Mouse (Mus musculus) ovary, adult 10 weeks (tissue): ENCODE data around the gene Lyrm7. TPM values are rescaled to one million over a fixed set of nuclear protein-coding genes. Genes with fewer than 3 reads are reported as not detected.

Experiments used
- polyA plus RNA-seq: library from polyadenylated mRNA; stranded (reverse); fragments of 350-450 nt; fragmentation: Illumina TruSeq; extraction: RNeasy Lipid Tissue Mini Kit (QIAGEN cat#74804); gene quantifications from one replicate; pipeline ENCODE4 v1.2.3, GENCODE M21; 2014

Lyrm7 gene
- 13.0 TPM for polyA plus RNA-seq

GRCm38 (mm10) chr11:54860256-54861038, at the start of gene Lyrm7:
Lyrm7 (minus strand) TSS chr11:54860916.

DNA sequence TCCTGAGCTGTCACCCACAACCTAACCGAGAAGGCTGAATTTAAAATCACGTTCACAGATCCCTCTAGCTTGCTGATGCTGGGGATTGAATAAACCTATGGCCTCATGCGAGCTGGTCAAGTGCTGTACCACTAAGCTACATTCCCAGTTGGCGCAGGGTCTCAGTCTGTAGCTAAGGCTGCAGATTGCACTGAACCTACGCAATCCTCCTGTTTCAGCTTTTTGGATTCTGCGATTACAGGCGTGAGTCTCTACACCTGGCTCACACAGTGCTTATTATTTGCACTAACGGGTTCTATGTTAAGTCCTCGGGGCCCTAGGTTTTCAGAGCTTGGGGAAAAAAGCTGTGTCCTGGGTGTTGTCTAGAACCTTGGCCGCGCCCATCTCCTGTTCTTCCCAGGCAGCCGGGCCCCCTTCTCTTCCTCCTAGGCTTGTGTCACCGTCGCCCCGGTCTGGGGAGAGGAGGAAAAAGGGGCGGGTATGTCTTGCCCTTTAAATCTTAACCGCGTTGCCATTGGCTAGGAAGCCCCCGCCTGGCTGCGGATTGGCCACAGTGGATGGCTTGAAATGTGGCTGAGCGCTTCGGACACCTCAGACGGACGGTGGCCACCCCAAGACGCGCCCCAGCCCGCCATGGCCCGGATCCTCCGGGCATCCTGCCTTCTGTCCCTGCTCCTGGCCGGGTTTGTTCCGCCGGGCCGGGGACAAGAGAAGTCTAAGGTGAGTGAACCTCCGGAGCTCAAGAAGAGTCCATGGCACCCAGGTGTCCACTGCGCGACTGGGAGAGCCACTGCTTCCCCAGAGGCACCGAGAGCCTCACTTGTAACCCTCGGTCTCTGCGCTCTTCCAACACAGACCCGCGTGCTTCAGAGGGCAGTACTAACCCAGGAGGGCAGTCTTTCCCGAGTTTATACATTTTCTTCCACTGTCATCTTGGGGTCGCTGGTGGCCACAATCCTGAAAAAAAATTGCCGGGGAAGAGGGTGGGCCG, 41.9 kb upstream of the Lyrm7 start, which contains the start of gene Gpx3:
TSS of gene Gpx3 (plus strand) at position 121 of the 991 bp plus-strand sequence.

DNA sequence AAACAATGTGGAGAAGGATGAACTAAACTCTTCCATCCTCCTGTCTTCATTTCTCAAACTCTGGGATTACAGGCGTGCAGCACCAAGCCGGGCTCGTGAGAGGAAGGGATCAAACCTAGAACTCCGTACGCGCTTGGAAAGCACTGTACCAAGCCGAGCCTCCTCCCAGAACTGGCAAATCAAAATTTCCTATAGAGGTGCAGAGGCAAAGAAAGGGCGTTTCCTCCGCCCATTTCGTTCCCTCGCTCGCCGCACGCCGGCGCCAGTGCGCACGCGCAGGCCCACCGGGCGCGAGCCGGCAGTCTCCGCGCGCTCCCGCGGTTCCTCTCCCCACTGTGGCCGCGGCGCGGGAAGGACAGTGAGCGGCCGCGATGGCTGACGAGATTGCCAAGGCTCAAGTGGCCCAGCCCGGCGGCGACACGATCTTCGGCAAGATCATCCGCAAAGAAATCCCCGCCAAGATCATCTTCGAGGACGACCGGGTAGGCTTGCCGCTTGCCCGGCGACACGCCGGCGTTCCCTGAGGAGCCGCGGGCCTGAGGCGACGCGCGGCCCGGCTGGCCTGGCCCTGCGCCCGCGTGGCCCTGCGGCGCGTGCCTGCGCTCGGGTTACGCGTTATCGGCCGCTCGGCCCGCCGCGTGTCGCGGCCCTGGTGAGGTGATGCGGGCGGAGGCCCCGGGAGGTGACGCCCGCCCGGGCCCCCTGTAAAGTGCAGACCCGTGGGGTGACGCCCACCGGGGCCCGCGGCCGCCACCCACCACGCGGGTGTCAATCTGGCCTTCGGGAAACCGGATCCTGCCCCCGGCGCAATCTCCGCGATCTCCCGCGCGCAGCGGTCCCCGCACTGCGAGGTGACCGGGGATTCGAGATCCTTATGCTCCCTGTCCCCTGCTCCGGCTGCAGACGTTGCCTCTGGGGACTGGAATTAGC, 5.7 kb upstream of the Lyrm7 start, which contains the start of gene Hint1:
TSS of gene Hint1 (plus strand) at position 265 of the 930 bp plus-strand sequence.

DNA sequence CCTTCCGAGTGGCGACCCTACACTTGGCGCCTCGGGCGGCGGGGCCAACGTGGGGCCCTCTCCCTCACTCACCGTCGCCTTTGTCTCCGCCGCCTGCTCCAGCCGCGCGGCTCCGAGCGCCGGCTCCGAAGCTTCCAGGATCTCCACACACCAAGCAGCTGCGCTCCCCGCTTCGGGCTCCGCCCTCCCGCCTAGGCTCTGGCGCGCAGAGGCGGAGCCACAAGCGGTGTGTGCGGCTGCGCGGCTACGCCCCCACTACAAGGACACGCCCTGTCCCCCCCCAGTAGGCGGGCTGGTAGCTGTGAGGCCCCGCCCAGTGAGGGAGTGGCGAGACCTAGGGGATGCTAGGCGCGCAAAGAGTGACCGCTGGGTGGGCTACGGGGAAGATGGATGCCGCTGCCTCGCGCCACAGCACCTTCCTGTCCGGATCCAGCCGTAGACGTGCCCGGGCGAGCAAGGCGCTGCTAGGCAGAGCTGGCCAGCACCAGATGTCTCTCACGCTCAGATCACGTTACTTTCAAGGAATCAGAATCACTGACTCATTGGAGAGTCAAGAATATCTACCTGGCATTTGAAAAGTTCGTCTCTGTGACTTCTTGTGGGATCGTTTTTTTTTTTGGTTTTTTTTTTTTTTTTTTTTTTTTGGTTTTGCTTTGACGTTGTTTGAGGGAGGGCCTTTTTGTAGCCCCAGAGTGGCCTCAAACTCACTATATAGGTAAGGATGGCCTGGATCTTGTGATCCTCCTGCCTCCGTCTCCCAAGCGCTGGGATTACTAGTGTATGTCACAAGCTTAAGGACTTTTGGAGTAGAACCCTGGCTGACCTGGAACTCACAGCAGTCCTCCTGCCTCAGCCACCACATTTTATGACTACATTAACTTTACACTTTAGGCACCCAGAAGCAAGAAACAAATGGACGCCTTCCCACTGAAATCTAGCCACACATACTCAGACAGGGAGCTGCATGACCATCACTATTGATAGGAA, 72.9 kb downstream of the Lyrm7 start, which contains the start of gene Cdc42se2:
TSS of gene Cdc42se2 (minus strand) at position 188 of the 987 bp plus-strand sequence.

Other genes with a start within 250 kb of the Lyrm7 start
- gene Cdc42se2, start 73.2 kb downstream of the Lyrm7 start, polyA plus RNA-seq = 66.5 TPM
- 188 TPM for gene Hint1, start 5.5 kb upstream of the Lyrm7 start, polyA plus RNA-seq
- 168 TPM for gene Gpx3, start 41.5 kb upstream of the Lyrm7 start, polyA plus RNA-seq
- 2.2 TPM for gene Tnip1, start 102.0 kb upstream of the Lyrm7 start, polyA plus RNA-seq
- gene Anxa6, start 172.5 kb upstream of the Lyrm7 start, polyA plus RNA-seq = 18.8 TPM
- gene Ccdc69, start 217.2 kb upstream of the Lyrm7 start, polyA plus RNA-seq = 10.8 TPM
- 80.1 TPM for gene Gm2a, start 237.2 kb upstream of the Lyrm7 start, polyA plus RNA-seq